Mouse (Mus musculus) liver, embryonic 13.5 days (tissue): ENCODE measurements around the gene Cfap97. TPM values are rescaled to one million over a fixed set of nuclear protein-coding genes. Genes with fewer than 3 reads are reported as not detected.

Experiments used
- ATAC-seq: fragments of 200-750 bp; cut with Nextera tagmentation; 2 replicates; pipeline ENCODE4 v1.8.0; 2017; ENCODE audit warnings: low read depth, mild to moderate bottlenecking, moderate number of reproducible peaks, moderate library complexity
- DNase-seq: peaks from one replicate; pipeline ENCODE4 v3.0.0; 2022
- H3K27ac ChIP-seq: fragments of 300-500 bp; sonication (generic); 2 replicates; pipeline ENCODE4 v1.5.1; 2015; ENCODE audit warnings: moderate library complexity, mild to moderate bottlenecking, inconsistent platforms
- H3K27me3 ChIP-seq: fragments of 300-500 bp; sonication (generic); 2 replicates; pipeline ENCODE4 v1.6.1; 2015; ENCODE audit warnings: mild to moderate bottlenecking, inconsistent platforms
- H3K36me3 ChIP-seq: fragments of 300-500 bp; sonication (generic); 2 replicates; pipeline ENCODE4 v1.6.1; 2015; ENCODE audit warnings: mild to moderate bottlenecking, inconsistent platforms
- H3K4me1 ChIP-seq: fragments of 300-500 bp; sonication (generic); replicated peaks from 2 replicates; pipeline ENCODE4 v1.6.1; 2015; ENCODE audit warnings: inconsistent platforms
- H3K4me2 ChIP-seq: fragments of 300-500 bp; sonication (generic); 2 replicates; pipeline ENCODE4 v1.6.1; 2015; ENCODE audit warnings: inconsistent platforms, mild to moderate bottlenecking, moderate library complexity
- H3K4me3 ChIP-seq: fragments of 300-500 bp; sonication (generic); replicated peaks from 2 replicates; pipeline ENCODE4 v1.5.1; 2015; ENCODE audit warnings: mild to moderate bottlenecking, inconsistent platforms
- H3K9ac ChIP-seq: fragments of 300-500 bp; sonication (generic); 2 replicates; pipeline ENCODE4 v1.6.1; 2015; ENCODE audit warnings: mild to moderate bottlenecking, inconsistent platforms
- H3K9me3 ChIP-seq: fragments of 300-500 bp; sonication (generic); replicated peaks from 2 replicates; pipeline ENCODE4 v1.6.1; 2016; ENCODE audit warnings: inconsistent platforms
- WGBS: fragments of 180-500 bp; shearing (Covaris S2); methylation state at CpG from one replicate; pipeline ENCODE4 v1.1.7; 2015; ENCODE audit not compliant: insufficient replicate concordance; 5-methylcytosine and 5-hydroxymethylcytosine counted together
- polyA plus RNA-seq: library from polyadenylated mRNA; unstranded; fragments of >200 nt; fragmentation: Nextera tagmentation; extraction: Ambion mirVana; gene quantifications from 2 replicates; pipeline ENCODE4 v1.2.1, GENCODE M21; 2015

The Cfap97 gene
- polyA plus RNA-seq, 1 experiment from 2014 or later, result 9.2 TPM

DNA sequence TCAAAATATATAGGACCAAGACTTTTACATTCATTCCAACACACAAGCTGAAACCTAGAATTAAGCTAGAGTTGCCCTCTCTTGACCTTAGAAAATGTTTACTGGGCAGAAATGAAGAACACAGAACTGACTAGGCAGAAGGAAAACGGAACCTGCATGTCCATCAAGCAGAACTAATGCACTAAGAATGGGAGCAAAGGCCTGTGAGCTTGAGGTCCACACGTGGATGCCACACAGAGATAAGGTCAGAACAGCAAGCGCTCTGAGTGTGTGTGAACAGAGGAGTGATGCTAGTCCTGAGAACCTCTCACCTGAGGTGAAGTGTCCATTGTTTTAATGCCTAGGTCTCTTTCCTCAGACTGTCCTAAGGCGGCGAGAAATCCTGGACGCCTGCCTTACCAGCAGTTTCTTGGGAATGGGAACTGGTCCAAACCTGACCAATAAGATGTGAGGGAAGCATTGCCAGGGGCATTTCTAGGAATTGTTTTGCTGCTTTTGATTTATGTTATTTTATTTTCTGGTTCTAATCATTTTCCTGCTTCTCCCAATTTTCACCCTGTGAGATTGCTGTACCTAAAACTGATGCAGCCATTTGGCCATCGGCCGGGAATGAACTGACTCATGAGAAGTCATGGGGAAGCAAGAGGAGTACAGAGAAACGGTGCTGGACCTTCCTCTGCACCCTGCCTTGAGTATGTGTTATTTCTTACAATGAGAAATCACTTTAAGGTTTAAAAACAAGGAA, 11.0 kb upstream of the Cfap97 start:
- Histone ChIP-seq H3K36me3 (no peaks in the 10 kb centered on the region), H3K9me3 (no peaks in the 10 kb centered on the region), H3K4me1 (peaks cover 29% of the 10 kb centered on the region), H3K27me3 (no peaks in the 10 kb centered on the region), H3K9ac (no peak overlapping the region), H3K27ac (no peak overlapping the region), H3K4me3 (no peak overlapping the region), H3K4me2 (no peak overlapping the region)
- no peak for ATAC-seq
- no peak for DNase-seq
- WGBS, result 67% methylated on average over 9 of the region's 9 CpGs

DNA sequence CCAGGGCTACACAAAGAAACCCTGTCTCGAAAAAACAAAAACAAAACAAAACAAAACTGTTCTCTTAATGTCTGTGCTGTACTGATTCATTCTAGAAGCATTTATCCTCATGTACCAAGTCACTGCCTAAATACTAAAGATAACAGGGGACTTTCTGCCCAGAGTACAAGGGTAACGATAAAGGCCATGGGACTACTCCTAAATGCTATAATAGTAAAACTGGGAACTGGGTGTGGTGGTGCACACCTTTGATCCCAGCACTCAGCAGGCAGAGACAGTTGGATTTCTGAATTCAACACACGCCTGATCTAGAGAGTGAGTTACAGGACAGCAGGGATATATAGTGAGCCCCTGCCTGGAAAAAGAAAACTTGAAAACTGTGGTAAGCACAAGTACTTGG, 9.9 kb upstream of the Cfap97 start:
- ATAC-seq, result no peak
- WGBS, result 58% methylated on average over 3 of the region's 3 CpGs
- no peak overlapping the region for H3K4me3 ChIP-seq
- no peaks in the 10 kb centered on the region for H3K9me3 ChIP-seq
- no peak overlapping the region for H3K27ac ChIP-seq
- no peaks in the 10 kb centered on the region for H3K36me3 ChIP-seq
- H3K4me1 ChIP-seq, result peaks cover 33% of the 10 kb centered on the region
- H3K27me3 ChIP-seq, result no peaks in the 10 kb centered on the region
- no peak overlapping the region for H3K4me2 ChIP-seq
- DNase-seq, result no peak
- no peak overlapping the region for H3K9ac ChIP-seq

DNA sequence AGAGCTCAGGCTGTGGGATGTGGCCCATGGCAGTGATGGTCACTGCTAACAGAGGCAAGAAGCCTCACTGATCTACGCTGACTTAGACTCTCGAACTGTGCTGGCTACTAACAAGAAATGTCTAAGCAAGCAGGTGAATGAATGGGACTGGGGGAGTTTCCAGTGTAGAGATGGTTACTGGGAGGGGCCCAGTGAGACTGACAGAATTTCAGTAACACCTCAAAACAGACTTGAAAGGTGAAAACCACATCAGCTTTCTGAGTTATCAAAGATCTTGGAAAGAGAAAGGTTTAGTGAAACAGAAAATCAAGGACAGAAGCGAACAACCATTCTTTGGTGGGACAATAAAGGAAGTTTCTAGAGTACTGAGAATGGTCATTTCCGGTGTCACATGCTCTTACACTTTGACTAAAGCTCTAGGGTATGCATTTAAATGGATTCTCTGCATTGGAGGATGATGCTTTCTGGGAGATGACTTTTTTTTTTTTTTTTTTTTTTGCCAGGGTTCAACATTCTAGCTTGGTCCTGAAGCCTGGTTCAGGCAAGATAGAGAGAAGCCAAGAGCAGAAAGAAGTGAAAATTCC, 9.0 kb upstream of the Cfap97 start:
- H3K4me2 ChIP-seq, result no peak overlapping the region
- H3K9ac ChIP-seq, result no peak overlapping the region
- 76% methylated on average over 4 of the region's 4 CpGs for WGBS

DNA sequence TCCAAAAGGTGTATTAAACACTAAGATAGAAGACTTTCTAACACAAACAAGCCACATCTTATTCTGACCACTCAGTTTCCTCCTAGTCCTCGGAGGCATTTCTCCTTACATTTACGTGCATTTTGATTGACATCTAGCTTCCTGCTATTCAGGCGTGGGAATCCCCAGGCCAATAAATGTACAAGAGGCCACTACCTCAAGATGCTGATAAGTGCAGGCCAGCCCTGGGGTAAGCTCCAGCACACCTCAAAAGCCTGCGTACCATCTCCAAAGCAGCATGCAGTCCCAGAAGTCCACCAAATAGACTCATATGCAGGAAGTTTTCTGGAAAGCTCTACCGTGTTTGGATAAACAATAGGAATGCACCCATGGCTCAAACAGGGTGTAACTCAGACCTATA, 8.1 kb upstream of the Cfap97 start:
- DNase-seq (no peak), ATAC-seq (0 out of 2 replicates have a peak, but pooled peaks have one; percentile 31)
- WGBS, result 26% methylated on average over 5 of the region's 5 CpGs
- Histone ChIP-seq H3K4me3 (no peak overlapping the region), H3K36me3 (no peaks in the 10 kb centered on the region), H3K27ac (no peak overlapping the region), H3K4me2 (no peak overlapping the region), H3K27me3 (no peaks in the 10 kb centered on the region), H3K4me1 (peaks cover 36% of the 10 kb centered on the region), H3K9ac (no peak overlapping the region), H3K9me3 (no peaks in the 10 kb centered on the region)

More for the DNA sequence above, 9.0 kb upstream of the Cfap97 start:
- Histone ChIP-seq H3K9me3 (no peaks in the 10 kb centered on the region), H3K27ac (no peak overlapping the region), H3K27me3 (no peaks in the 10 kb centered on the region), H3K4me3 (no peak overlapping the region), H3K36me3 (no peaks in the 10 kb centered on the region), H3K4me1 (peaks cover 34% of the 10 kb centered on the region)
- no peak for DNase-seq
- no peak for ATAC-seq

DNA sequence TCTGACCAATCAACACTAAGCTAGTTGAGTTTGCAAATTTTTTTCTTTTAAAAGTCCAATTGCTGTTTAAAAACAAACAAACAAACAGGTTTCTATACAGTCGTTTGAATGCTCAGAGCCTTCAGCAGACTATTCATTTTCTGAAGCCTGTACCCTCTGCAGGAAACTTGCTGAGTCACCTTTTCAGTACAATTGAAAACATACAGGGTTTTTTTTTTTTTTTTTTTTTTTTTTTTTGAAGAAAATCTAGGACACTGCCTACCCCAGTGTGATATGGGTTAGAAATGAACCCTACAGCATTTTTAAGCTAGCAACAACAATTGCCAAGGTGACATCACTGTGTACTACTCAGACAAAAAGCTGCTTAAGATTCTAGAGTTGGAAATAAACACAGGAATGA, 7.6 kb upstream of the Cfap97 start:
- ATAC-seq (0 out of 2 replicates have a peak, but pooled peaks have one; percentile 54), DNase-seq (no peak)
- Histone ChIP-seq H3K27ac (no peak overlapping the region), H3K27me3 (no peaks in the 10 kb centered on the region), H3K9me3 (no peaks in the 10 kb centered on the region), H3K4me3 (no peak overlapping the region), H3K4me1 (peaks cover 36% of the 10 kb centered on the region), H3K4me2 (no peak overlapping the region), H3K36me3 (no peaks in the 10 kb centered on the region), H3K9ac (peak overlapping the region; percentile 9; the same call in 1 of the 2 replicates)
- WGBS, result 18% methylated on average over 1 of the region's 1 CpGs

DNA sequence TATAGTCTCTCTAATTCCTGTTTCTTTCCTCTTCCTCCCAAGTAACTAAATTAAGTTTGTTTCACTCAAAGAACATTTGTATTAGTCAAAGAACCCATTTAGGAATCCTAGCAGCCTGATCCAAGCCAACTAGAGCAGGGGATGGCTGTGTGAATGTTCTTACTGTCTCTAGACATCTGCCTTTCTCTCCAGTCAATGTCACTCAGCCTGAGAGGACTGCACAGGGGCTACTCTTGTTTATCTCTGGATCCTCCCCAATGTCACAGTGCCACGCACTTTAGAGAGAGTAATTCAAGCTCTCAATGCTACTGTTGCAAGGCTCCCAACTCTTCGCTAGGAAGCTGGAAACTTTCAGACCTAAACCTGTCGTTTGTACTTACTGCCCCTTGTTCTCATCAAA, 5.4 kb upstream of the Cfap97 start:
- H3K4me3 ChIP-seq, result no peak overlapping the region
- 0 out of 2 replicates have a peak, but pooled peaks cover under 1% of the 10 kb centered on the region for H3K27me3 ChIP-seq
- H3K4me1 ChIP-seq, result peaks cover 48% of the 10 kb centered on the region
- H3K36me3 ChIP-seq, result no peaks in the 10 kb centered on the region
- no peak for DNase-seq
- 44% methylated on average over 3 of the region's 3 CpGs for WGBS
- no peaks in the 10 kb centered on the region for H3K9me3 ChIP-seq
- no peak overlapping the region for H3K27ac ChIP-seq
- H3K4me2 ChIP-seq, result no peak overlapping the region
- no peak for ATAC-seq
- H3K9ac ChIP-seq, result no peak overlapping the region

DNA sequence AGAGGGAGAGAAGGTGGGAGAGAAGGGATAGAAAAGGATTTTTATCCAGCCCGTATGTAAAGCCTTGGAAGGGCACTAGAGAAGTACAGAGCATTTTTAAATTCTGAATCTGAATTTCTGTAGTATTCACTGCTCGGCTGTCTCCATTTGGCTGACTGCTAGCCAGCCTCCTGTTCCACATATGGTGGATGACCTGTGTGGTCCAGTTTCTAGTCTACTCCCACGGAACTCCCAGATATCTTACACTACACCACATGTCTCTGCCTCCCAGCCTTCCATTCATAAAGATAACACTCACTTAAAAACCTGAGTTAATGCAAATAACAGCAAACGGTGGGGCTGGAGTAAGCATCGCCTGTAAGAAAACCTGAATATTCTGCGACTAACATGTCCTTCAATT, 2.3 kb upstream of the Cfap97 start:
- WGBS, result 78% methylated on average over 6 of the region's 6 CpGs

DNA sequence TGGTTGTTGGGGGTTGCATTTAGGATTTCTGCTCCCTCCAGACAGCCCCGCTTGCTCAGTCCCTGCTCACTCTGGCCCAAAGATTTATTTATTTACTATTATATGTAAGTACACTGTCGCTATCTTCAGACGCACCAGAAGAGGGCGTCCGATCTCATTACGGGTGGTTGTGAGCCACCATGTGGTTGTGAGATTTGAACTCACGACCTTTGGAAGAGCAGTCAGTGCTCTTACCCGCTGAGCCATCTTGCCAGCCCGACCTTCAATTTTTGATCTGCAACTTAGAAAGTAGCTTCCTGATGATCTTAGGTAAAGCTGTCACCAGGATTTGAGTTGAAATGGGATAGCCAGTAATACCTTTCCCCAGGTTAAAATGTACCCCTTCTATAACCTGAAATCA, 1.8 kb upstream of the Cfap97 start:
- no peak for DNase-seq
- Histone ChIP-seq H3K27me3 (peaks cover 18% of the 10 kb centered on the region; the same call in 1 of the 2 replicates), H3K4me3 (no peak overlapping the region), H3K27ac (no peak overlapping the region), H3K36me3 (no peaks in the 10 kb centered on the region), H3K9ac (no peak overlapping the region), H3K4me1 (peaks cover 35% of the 10 kb centered on the region), H3K4me2 (no peak overlapping the region), H3K9me3 (no peaks in the 10 kb centered on the region)
- ATAC-seq, result no peak
- WGBS, result 66% methylated on average over 9 of the region's 9 CpGs

More for the DNA sequence above, 2.3 kb upstream of the Cfap97 start:
- H3K4me2 ChIP-seq, result no peak overlapping the region
- ATAC-seq, result no peak
- H3K36me3 ChIP-seq, result no peaks in the 10 kb centered on the region
- H3K9ac ChIP-seq, result no peak overlapping the region
- peaks cover 14% of the 10 kb centered on the region; the same call in 1 of the 2 replicates for H3K27me3 ChIP-seq
- no peak overlapping the region for H3K4me3 ChIP-seq
- no peak overlapping the region for H3K27ac ChIP-seq
- DNase-seq, result no peak
- H3K9me3 ChIP-seq, result no peaks in the 10 kb centered on the region
- H3K4me1 ChIP-seq, result peaks cover 40% of the 10 kb centered on the region

DNA sequence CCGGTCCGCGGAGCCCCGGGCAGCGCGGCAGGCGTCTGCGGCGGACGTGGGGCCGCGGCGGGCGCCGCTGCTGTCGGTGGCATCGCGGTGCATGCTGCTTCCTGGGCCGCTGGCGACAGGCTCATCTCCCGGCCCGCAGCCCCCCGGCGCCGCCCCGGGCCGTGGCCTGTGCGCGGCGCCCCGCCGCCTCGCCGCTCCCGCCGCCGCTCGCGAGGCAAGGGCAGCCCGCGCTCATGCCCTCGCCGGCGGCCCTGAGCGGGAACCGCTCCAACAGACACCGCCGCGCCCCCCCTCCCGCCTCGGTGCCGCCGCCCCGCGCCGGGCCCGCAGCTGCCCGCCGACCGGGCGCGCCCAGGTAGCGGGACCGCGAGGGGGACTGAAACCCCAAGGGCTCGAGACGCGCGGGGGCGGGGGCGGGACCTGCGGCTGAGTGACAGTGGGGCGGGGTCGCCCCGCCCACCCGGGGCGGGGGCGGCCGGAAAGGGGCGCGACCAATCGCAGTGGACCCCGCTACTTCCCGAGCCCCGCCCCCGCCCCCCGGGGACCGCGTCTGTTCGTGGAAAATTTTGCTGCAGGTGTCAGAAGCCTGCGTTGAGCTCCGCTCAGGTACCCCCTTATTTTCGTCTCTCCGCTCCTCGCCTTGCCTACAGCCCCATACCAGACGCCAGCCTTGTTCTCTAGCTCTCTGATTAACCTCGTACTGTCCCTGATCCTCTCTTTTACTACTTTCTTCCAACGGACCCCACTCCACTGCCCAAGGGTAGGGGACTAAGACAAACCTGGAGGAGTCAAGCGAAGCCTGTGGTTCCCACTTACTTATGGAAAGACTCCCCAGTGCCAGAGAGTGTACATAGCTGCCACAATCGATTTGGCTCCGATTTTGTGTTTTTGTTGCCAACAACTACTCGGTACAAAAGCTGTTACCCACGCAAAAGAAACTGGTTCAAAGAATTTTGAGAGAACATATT, 777 bp downstream of the Cfap97 start, which contains the start of gene Snx25:
TSS of gene Snx25 (minus strand) at position 96 of the 968 bp plus-strand sequence.
- WGBS, result 3% methylated on average over 77 of the region's 103 CpGs
- peak within 1 kb of the TSS; percentile 82 for H3K4me3 ChIP-seq
- H3K9me3 ChIP-seq, result no peaks in the 10 kb centered on the region
- no peaks in the 10 kb centered on the region for H3K36me3 ChIP-seq
- ATAC-seq (peak; percentile 86), DNase-seq (peak; percentile 76)
- H3K9ac ChIP-seq, result peak within 1 kb of the TSS; percentile 87
- H3K4me1 ChIP-seq, result peaks cover 27% of the 10 kb centered on the region
- peak within 1 kb of the TSS; percentile 18; the same call in 1 of the 2 replicates for H3K27ac ChIP-seq
- H3K27me3 ChIP-seq, result peaks cover 21% of the 10 kb centered on the region; the same call in 1 of the 2 replicates
- H3K4me2 ChIP-seq, result peak within 1 kb of the TSS; percentile 99

DNA sequence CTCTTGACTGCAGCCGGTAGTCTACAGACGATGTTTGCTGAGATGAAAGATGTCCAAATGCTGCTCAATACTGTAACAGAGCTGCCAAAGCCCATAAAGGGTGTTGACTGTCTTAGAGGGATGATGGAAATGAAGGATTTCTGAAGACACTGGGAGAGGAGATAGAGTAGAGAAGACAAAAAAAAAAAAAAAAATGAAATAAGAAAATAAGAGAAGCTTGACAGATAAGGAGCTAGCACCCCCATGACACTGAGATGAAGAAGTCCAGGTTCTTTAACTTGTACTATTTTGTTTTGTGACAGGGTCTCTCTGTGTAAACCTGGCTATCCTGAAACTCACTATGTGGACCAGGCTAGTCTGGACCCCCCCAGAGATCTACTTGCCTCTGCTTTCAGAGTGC, 1.5 kb downstream of the Cfap97 start:
- Histone ChIP-seq H3K4me1 (peaks cover 24% of the 10 kb centered on the region), H3K4me3 (peak overlapping the region; percentile 82), H3K9ac (peak overlapping the region; percentile 87), H3K36me3 (no peaks in the 10 kb centered on the region), H3K27ac (no peak overlapping the region), H3K27me3 (peaks cover 21% of the 10 kb centered on the region; the same call in 1 of the 2 replicates), H3K9me3 (no peaks in the 10 kb centered on the region), H3K4me2 (peak overlapping the region; percentile 99)
- WGBS, result 39% methylated on average over 2 of the region's 2 CpGs
- no peak for DNase-seq
- ATAC-seq, result no peak
